ENCODE assay signal across 12 mouse cellular contexts in genomic region chr7:144668603-144669278, GRCm38 (mm10).
DNase-seq lines count a peak whose midpoint lies in the region; ATAC-seq lines count a peak whose summit lies in the region.
"Had no signal": no experiment of that assay in that cellular context is flagged by ENCODE, and none has a peak within 500 bp of the region (broad histone marks: within the 10 kb centered on the region; RNA-seq: fewer than 3 reads in every experiment).

No protein-coding gene starts in this region.

- H3K27ac ChIP-seq in lung, embryonic 16.5 days (ENCODE audit: low read length) = peak overlapping the region; percentile 62
- peak overlapping the region; percentile 4; the same call in 1 of the 2 replicates for H3K27ac ChIP-seq in intestine, embryonic 14.5 days (ENCODE audit: low read depth)

- 24% methylated on average over 7 of the region's 7 CpGs for WGBS in lung, embryonic 16.5 days
- 31% methylated on average over 7 of the region's 7 CpGs for WGBS in intestine, embryonic 14.5 days

- ATAC-seq in lung, embryonic 16.5 days (ENCODE audit: low read depth) = peak; percentile 48; the same call in 1 of the 2 replicates
- 0 out of 2 replicates have a peak, but pooled peaks have one; percentile 21 for ATAC-seq in intestine, embryonic 14.5 days (replicated peaks; ENCODE audit: low FRiP score, low TSS enrichment, low read depth)

- no peak overlapping the region for H3K4me3 ChIP-seq in lung, embryonic 16.5 days (ENCODE audit: low read length)
- H3K4me3 ChIP-seq in intestine, embryonic 14.5 days (ENCODE audit: low read depth, low read length) = no peak overlapping the region
- H3K4me3 ChIP-seq: myocyte had no signal

- H3K4me1 ChIP-seq in lung, embryonic 16.5 days (replicated peaks; ENCODE audit: control insufficient read depth, insufficient read depth, low read length) = peaks cover 22% of the 10 kb centered on the region
- peaks cover 2% of the 10 kb centered on the region for H3K4me1 ChIP-seq in intestine, embryonic 14.5 days (replicated peaks; ENCODE audit: control insufficient read depth, insufficient read depth, low read length)

- no peaks in the 10 kb centered on the region for H3K27me3 ChIP-seq in lung, embryonic 16.5 days (ENCODE audit: control insufficient read depth, insufficient read depth, low read depth, low read length)
- H3K27me3 ChIP-seq in intestine, embryonic 14.5 days (replicated peaks; ENCODE audit: control insufficient read depth, insufficient read depth, low read length) = no peaks in the 10 kb centered on the region

- no peak overlapping the region for H3K9ac ChIP-seq in lung, embryonic 16.5 days (ENCODE audit: low read length)
- no peak overlapping the region for H3K9ac ChIP-seq in intestine, embryonic 14.5 days (ENCODE audit: low read length)

- H3K9me3 ChIP-seq in lung, embryonic 16.5 days (ENCODE audit: control insufficient read depth, low read length) = 0 out of 2 replicates have a peak, but pooled peaks cover 2% of the 10 kb centered on the region
- no peaks in the 10 kb centered on the region for H3K9me3 ChIP-seq in intestine, embryonic 14.5 days (ENCODE audit: control insufficient read depth, low read length)

- no peak for DNase-seq in lung, postnatal 25 days (ENCODE audit: low spot score)
- DNase-seq in embryo, embryonic 10 days (ENCODE audit: low spot score) = peak; percentile 83
- DNase-seq in intestine, embryonic 14.5 days (ENCODE audit: low spot score) = no peak
- DNase-seq in lung, postnatal 10 days = peak; percentile 51
- DNase-seq in spleen, adult 18-20 months = no peak
- no peak for DNase-seq in cerebellum, postnatal 4 days (ENCODE audit: low spot score in 2 of 2)
- no peak for DNase-seq in urinary bladder, postnatal 14 days (ENCODE audit: low spot score)
- DNase-seq: cerebellum, adult 9-11 months; gastrocnemius, postnatal 25 days; heart, postnatal 14 days had no signal

- H3K4me2 ChIP-seq in lung, embryonic 16.5 days (ENCODE audit: low read depth, low read length) = no peak overlapping the region
- no peak overlapping the region for H3K4me2 ChIP-seq in intestine, embryonic 14.5 days (ENCODE audit: low read length)

- H3K36me3 ChIP-seq in lung, embryonic 16.5 days (ENCODE audit: control insufficient read depth, insufficient read depth, low read length) = peaks cover 2% of the 10 kb centered on the region; the same call in 1 of the 2 replicates
- 0 out of 2 replicates have a peak, but pooled peaks cover 4% of the 10 kb centered on the region for H3K36me3 ChIP-seq in intestine, embryonic 14.5 days (ENCODE audit: control insufficient read depth, insufficient read depth, low read length)

Comparison
In these comparisons a context has a peak if more than half of its experiments do, and no peak if none do; other contexts are left out.
1. DNase-seq: peak in embryo, embryonic 10 days (single experiment) and lung, postnatal 10 days (single experiment); none in lung, postnatal 25 days (single experiment), intestine, embryonic 14.5 days (single experiment), spleen, adult 18-20 months (0 of 2), cerebellum, postnatal 4 days (0 of 2) and urinary bladder, postnatal 14 days (single experiment).